Mouse (Mus musculus) G1E (cell line): ENCODE measurements around the gene Fis1.

Source experiments
- CTCF ChIP-seq: IDR thresholded peaks from 2 replicates; pipeline ENCODE4 v1.5.1; 2012; ENCODE audit warnings: low read depth, low read length, inconsistent platforms, mixed read lengths
- GATA1 ChIP-seq: IDR thresholded peaks from 2 replicates; pipeline ENCODE4 v1.6.1; 2012; ENCODE audit warnings: borderline replicate concordance, low read length, inconsistent platforms, mixed read lengths
- GATA2 ChIP-seq: IDR thresholded peaks from 2 replicates; pipeline ENCODE4 v1.6.1; 2012; ENCODE audit warnings: low read depth, low read length, inconsistent platforms, borderline replicate concordance
- TAL1 ChIP-seq: conservative IDR thresholded peaks from 2 replicates; pipeline ENCODE4 v1.6.1; 2012; ENCODE audit warnings: low read depth, low read length, inconsistent platforms, mixed read lengths

DNA sequence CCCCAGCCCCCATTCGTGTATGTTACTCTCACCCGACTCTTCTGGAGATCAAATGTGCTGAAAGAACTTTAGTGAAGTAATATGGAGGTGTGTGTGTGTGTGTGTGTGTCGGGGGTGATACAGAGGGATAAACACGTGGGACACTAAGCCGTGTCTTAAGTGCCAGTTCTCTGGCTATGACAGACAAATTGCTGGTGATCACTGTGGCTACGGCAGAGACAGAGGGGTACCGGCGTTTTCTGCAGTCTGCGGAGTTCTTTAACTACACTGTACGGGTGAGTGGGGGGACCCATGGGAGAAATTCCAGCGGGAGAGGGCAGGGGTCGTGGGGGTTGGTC is 34.8 kb downstream of the Fis1 start, which contains the start of gene Znhit1:
- TF ChIP-seq CTCF: no peak
- no peak for TF ChIP-seq TAL1
- TF ChIP-seq GATA1: no peak
- no peak for TF ChIP-seq GATA2
